Mouse (Mus musculus): ENCODE results near the gene Mcrip2. TPM values are rescaled to one million over a fixed set of nuclear protein-coding genes. Genes with fewer than 3 reads are reported as not detected.
A peak's percentile ranks its signal among the peaks of the same experiment; 100 is the strongest.

The Mcrip2 gene
- total and polyA plus RNA-seq, 2 experiments, result 26.1 to 139 TPM

- H3K79me2 ChIP-seq (ENCODE audit: control insufficient read depth, insufficient read depth, low read length), result peaks cover 26% of the 10 kb centered on the region
- peaks cover 51% of the 10 kb centered on the region for H3K4me1 ChIP-seq (ENCODE audit: control insufficient read depth, insufficient read depth, low read length)
- H3K27me3 ChIP-seq (ENCODE audit: control insufficient read depth, insufficient read depth, low read length), result no peaks in the 10 kb centered on the region
- peak overlapping the region; percentile 80 for H3K4me3 ChIP-seq (ENCODE audit: insufficient read depth, low read depth, low read length)
- TF ChIP-seq CTCF (IDR thresholded peaks at IDR 0.05; ENCODE audit: low read depth, low read length) (0 out of 2 replicates have a peak, but pooled peaks have one; percentile 2), POLR2A (IDR thresholded peaks at IDR 0.05; ENCODE audit: extremely low read depth, insufficient read depth, low read length) (peak; percentile 66)
- WGBS, result under 1% methylated on average over 76 of the region's 77 CpGs
- peak overlapping the region; percentile 94 for H3K9ac ChIP-seq (ENCODE audit: low read depth, low read length)
- H3K36me3 ChIP-seq (ENCODE audit: control insufficient read depth, insufficient read depth, low read length), result 0 out of 2 replicates have a peak, but pooled peaks cover 4% of the 10 kb centered on the region
- DNase-seq (ENCODE audit: extremely low read depth, low read depth, low spot score), result peak; percentile 96
- H3K27ac ChIP-seq (replicated peaks; ENCODE audit: insufficient read depth, low read depth, low read length), result peak overlapping the region; percentile 97
These were observed 35.9 kb downstream of the Mcrip2 start for GRCm38 (mm10) chr17:25832436-25833290.

GRCm38 (mm10) chr17:25831451-25832281 lies 36.9 kb downstream of the Mcrip2 start:
- Histone ChIP-seq H3K36me3 (ENCODE audit: control insufficient read depth, insufficient read depth, low read length) (0 out of 2 replicates have a peak, but pooled peaks cover 4% of the 10 kb centered on the region), H3K27ac (replicated peaks; ENCODE audit: insufficient read depth, low read depth, low read length) (peak overlapping the region; percentile 90), H3K4me3 (ENCODE audit: insufficient read depth, low read depth, low read length) (peak overlapping the region; percentile 80), H3K27me3 (ENCODE audit: control insufficient read depth, insufficient read depth, low read length) (no peaks in the 10 kb centered on the region), H3K9ac (ENCODE audit: low read depth, low read length) (peak overlapping the region; percentile 94), H3K79me2 (ENCODE audit: control insufficient read depth, insufficient read depth, low read length) (peaks cover 26% of the 10 kb centered on the region), H3K4me1 (ENCODE audit: control insufficient read depth, insufficient read depth, low read length) (peaks cover 45% of the 10 kb centered on the region)
- no peak for DNase-seq (ENCODE audit: extremely low read depth, low read depth, low spot score)
- TF ChIP-seq CTCF (IDR thresholded peaks at IDR 0.05; ENCODE audit: low read depth, low read length) (no peak), POLR2A (IDR thresholded peaks at IDR 0.05; ENCODE audit: extremely low read depth, insufficient read depth, low read length) (no peak)
- 37% methylated on average over 21 of the region's 21 CpGs for WGBS

DNA sequence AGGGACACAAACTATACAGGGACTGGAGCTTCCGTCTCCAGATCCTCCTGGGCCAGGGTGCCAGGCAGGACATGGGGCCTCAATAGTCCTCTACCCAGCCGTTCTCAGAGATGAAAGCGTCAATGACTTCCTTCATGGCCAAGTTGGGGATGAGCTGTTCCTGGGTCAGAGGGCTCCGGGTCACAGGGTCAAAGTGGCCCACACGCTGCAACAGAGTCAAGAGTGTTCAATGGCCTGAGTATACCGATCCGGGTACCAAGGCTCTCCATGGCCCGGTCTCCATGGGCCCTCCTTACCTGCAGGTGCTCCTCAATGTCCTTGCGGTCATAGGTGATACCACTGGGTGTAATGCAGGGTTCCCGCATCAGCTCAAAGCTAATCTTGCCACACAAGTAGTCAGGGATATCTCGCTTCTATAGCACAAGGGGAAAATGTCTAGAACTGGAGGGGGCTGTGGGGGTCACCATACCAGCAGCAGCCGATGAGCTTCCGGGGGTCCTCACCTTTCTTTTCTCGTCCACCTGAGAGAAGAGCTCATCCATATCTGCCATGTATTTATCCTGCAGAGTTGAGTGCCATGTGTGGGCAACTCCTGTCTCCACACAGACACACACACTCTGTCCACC lies 37.6 kb downstream of the Mcrip2 start:
- Histone ChIP-seq H3K27ac (replicated peaks; ENCODE audit: insufficient read depth, low read depth, low read length) (no peak overlapping the region), H3K9ac (ENCODE audit: low read depth, low read length) (no peak overlapping the region), H3K4me3 (ENCODE audit: insufficient read depth, low read depth, low read length) (no peak overlapping the region), H3K4me1 (ENCODE audit: control insufficient read depth, insufficient read depth, low read length) (peaks cover 37% of the 10 kb centered on the region), H3K36me3 (ENCODE audit: control insufficient read depth, insufficient read depth, low read length) (0 out of 2 replicates have a peak, but pooled peaks cover 4% of the 10 kb centered on the region), H3K27me3 (ENCODE audit: control insufficient read depth, insufficient read depth, low read length) (no peaks in the 10 kb centered on the region), H3K79me2 (ENCODE audit: control insufficient read depth, insufficient read depth, low read length) (peaks cover 26% of the 10 kb centered on the region)
- WGBS, result 75% methylated on average over 14 of the region's 14 CpGs
- TF ChIP-seq POLR2A (IDR thresholded peaks at IDR 0.05; ENCODE audit: extremely low read depth, insufficient read depth, low read length), result 0 out of 2 replicates have a peak, but pooled peaks have one; percentile 4
- TF ChIP-seq CTCF (IDR thresholded peaks at IDR 0.05; ENCODE audit: low read depth, low read length), result no peak
- DNase-seq (ENCODE audit: extremely low read depth, low read depth, low spot score), result no peak

DNA sequence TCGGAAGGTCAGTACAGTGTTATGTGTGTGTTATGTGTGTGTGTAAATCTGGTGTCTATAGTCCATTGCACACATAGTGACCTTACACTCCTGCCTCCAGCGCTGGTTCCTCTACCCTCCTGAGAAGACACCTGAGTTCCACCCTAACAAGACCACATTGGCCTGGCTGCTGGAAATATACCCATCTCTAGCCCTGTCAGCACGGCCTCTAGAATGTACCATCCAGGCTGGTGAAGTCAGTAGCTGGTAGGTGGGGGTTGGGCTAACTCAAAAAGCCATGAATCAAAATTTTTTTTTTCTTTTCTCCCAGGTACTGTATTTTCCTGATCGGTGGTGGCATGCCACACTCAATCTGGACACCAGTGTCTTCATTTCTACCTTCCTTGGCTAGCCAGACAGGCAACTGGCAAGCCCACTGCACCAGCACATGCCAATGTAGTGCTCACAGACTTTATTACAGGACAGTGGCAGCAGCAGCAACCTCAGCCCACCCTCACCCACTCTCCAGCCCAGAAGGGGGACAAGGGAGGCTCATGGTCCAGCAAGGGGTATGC lies 38.3 kb downstream of the Mcrip2 start:
- Histone ChIP-seq H3K4me3 (ENCODE audit: insufficient read depth, low read depth, low read length) (no peak overlapping the region), H3K27ac (replicated peaks; ENCODE audit: insufficient read depth, low read depth, low read length) (no peak overlapping the region), H3K4me1 (ENCODE audit: control insufficient read depth, insufficient read depth, low read length) (peaks cover 31% of the 10 kb centered on the region), H3K79me2 (ENCODE audit: control insufficient read depth, insufficient read depth, low read length) (peaks cover 23% of the 10 kb centered on the region), H3K9ac (ENCODE audit: low read depth, low read length) (no peak overlapping the region), H3K27me3 (ENCODE audit: control insufficient read depth, insufficient read depth, low read length) (no peaks in the 10 kb centered on the region), H3K36me3 (ENCODE audit: control insufficient read depth, insufficient read depth, low read length) (0 out of 2 replicates have a peak, but pooled peaks cover 4% of the 10 kb centered on the region)
- WGBS, result 75% methylated on average over 4 of the region's 4 CpGs
- no peak for TF ChIP-seq POLR2A (IDR thresholded peaks at IDR 0.05; ENCODE audit: extremely low read depth, insufficient read depth, low read length)
- TF ChIP-seq CTCF (IDR thresholded peaks at IDR 0.05; ENCODE audit: low read depth, low read length), result no peak
- DNase-seq (ENCODE audit: extremely low read depth, low read depth, low spot score), result no peak

- no peak for DNase-seq (ENCODE audit: extremely low read depth, low read depth, low spot score)
- Histone ChIP-seq H3K27me3 (ENCODE audit: control insufficient read depth, insufficient read depth, low read length) (no peaks in the 10 kb centered on the region), H3K9ac (ENCODE audit: low read depth, low read length) (peak overlapping the region; percentile 78), H3K4me3 (ENCODE audit: insufficient read depth, low read depth, low read length) (peak overlapping the region; percentile 64), H3K79me2 (ENCODE audit: control insufficient read depth, insufficient read depth, low read length) (peaks cover 17% of the 10 kb centered on the region), H3K4me1 (ENCODE audit: control insufficient read depth, insufficient read depth, low read length) (peaks cover 27% of the 10 kb centered on the region), H3K27ac (replicated peaks; ENCODE audit: insufficient read depth, low read depth, low read length) (peak overlapping the region; percentile 69), H3K36me3 (ENCODE audit: control insufficient read depth, insufficient read depth, low read length) (0 out of 2 replicates have a peak, but pooled peaks cover 4% of the 10 kb centered on the region)
- no peak for TF ChIP-seq CTCF (IDR thresholded peaks at IDR 0.05; ENCODE audit: low read depth, low read length)
- TF ChIP-seq POLR2A (IDR thresholded peaks at IDR 0.05; ENCODE audit: extremely low read depth, insufficient read depth, low read length), result no peak
- WGBS, result 26% methylated on average over 8 of the region's 8 CpGs
These were observed 39.0 kb downstream of the Mcrip2 start for GRCm38 (mm10) chr17:25829558-25830017.
